Mouse (Mus musculus) embryonic fibroblast, embryonic 13.5 days (primary cell): Measurements from ENCODE around the gene Pias1.

ENCODE experiments used
- CTCF ChIP-seq: IDR thresholded peaks from 2 replicates; pipeline ENCODE4 v1.5.1; 2011; ENCODE audit warnings: mild to moderate bottlenecking, control low read depth, low read length, moderate library complexity, borderline replicate concordance; ENCODE audit not compliant: insufficient read depth
- POLR2A ChIP-seq: IDR thresholded peaks from 2 replicates; pipeline ENCODE4 v1.6.1; 2011; ENCODE audit warnings: low read depth, mild to moderate bottlenecking, control low read depth, low read length, moderate library complexity

- TF ChIP-seq CTCF (no peak), POLR2A (no peak)
Observed at GRCm38 (mm10) chr9:62940966-62941365, 46.8 kb downstream of the Pias1 start.
